Mouse (Mus musculus): ENCODE measurements around the gene Ehmt1. TPM values are rescaled to one million over a fixed set of nuclear protein-coding genes. Genes with fewer than 3 reads are reported as not detected.

Ehmt1 gene
- polyA plus RNA-seq, 1 experiment from 2014 or later = 132 TPM

- H3K27me3 ChIP-seq = no peaks in the 10 kb centered on the region
- no peak overlapping the region for H3K4me3 ChIP-seq
- ATAC-seq (replicated peaks) = no peak
- no peaks in the 10 kb centered on the region; the same call in 1 of the 2 replicates for H3K9me3 ChIP-seq
- H3K27ac ChIP-seq (replicated peaks) = no peak overlapping the region
- WGBS = 84% methylated on average over 11 of the region's 11 CpGs
- H3K36me3 ChIP-seq = no peaks in the 10 kb centered on the region
- no peak overlapping the region for H3K9ac ChIP-seq (replicated peaks)
- no peak overlapping the region for H3K4me2 ChIP-seq (replicated peaks)
- 0 out of 2 replicates have a peak, but pooled peaks cover 3% of the 10 kb centered on the region for H3K4me1 ChIP-seq
Measured at GRCm38 (mm10) chr2:24775951-24776587, 143.3 kb downstream of the Ehmt1 start.

- ATAC-seq (replicated peaks) = no peak
- Histone ChIP-seq H3K36me3 (no peaks in the 10 kb centered on the region), H3K9ac (replicated peaks) (no peak overlapping the region), H3K9me3 (no peaks in the 10 kb centered on the region), H3K4me1 (0 out of 2 replicates have a peak, but pooled peaks cover 3% of the 10 kb centered on the region), H3K4me3 (no peak overlapping the region), H3K4me2 (replicated peaks) (no peak overlapping the region), H3K27me3 (no peaks in the 10 kb centered on the region), H3K27ac (replicated peaks) (no peak overlapping the region)
- 64% methylated on average over 7 of the region's 7 CpGs for WGBS
Measured at GRCm38 (mm10) chr2:24774832-24775231, 144.6 kb downstream of the Ehmt1 start.

GRCm38 (mm10) chr2:24770861-24771260 lies 148.6 kb downstream of the Ehmt1 start:
- Histone ChIP-seq H3K4me1 (no peaks in the 10 kb centered on the region), H3K9ac (replicated peaks) (no peak overlapping the region), H3K36me3 (no peaks in the 10 kb centered on the region), H3K27ac (replicated peaks) (no peak overlapping the region; the same call in 1 of the 2 replicates), H3K27me3 (no peaks in the 10 kb centered on the region), H3K9me3 (no peaks in the 10 kb centered on the region), H3K4me3 (no peak overlapping the region), H3K4me2 (replicated peaks) (no peak overlapping the region)
- no peak for ATAC-seq (replicated peaks)
- 61% methylated on average over 4 of the region's 4 CpGs for WGBS

GRCm38 (mm10) chr2:24763115-24763557 lies 156.3 kb downstream of the Ehmt1 start, which contains the start of gene Cacna1b:
Gene Cacna1b (minus strand): TSS chr2:24763152.
- Histone ChIP-seq H3K9ac (replicated peaks) (peak within 1 kb of the TSS; percentile 81), H3K27me3 (no peaks in the 10 kb centered on the region), H3K4me1 (peaks cover 20% of the 10 kb centered on the region), H3K36me3 (0 out of 2 replicates have a peak, but pooled peaks cover under 1% of the 10 kb centered on the region), H3K4me2 (replicated peaks) (peak within 1 kb of the TSS; percentile 96), H3K4me3 (peak within 1 kb of the TSS; percentile 94), H3K9me3 (no peaks in the 10 kb centered on the region), H3K27ac (replicated peaks) (peak within 1 kb of the TSS; percentile 73)
- ATAC-seq (replicated peaks) = peak; percentile 90
- WGBS = under 1% methylated on average over 42 of the region's 42 CpGs

GRCm38 (mm10) chr2:24762446-24762960 lies 156.9 kb downstream of the Ehmt1 start:
- Histone ChIP-seq H3K4me1 (peaks cover 20% of the 10 kb centered on the region), H3K27ac (replicated peaks) (peak overlapping the region; percentile 73), H3K4me2 (replicated peaks) (peak overlapping the region; percentile 96), H3K36me3 (peaks cover 6% of the 10 kb centered on the region; the same call in 1 of the 2 replicates), H3K9ac (replicated peaks) (peak overlapping the region; percentile 81), H3K4me3 (peak overlapping the region; percentile 94), H3K9me3 (no peaks in the 10 kb centered on the region), H3K27me3 (no peaks in the 10 kb centered on the region)
- peak; percentile 64 for ATAC-seq (replicated peaks)
- under 1% methylated on average over 52 of the region's 52 CpGs for WGBS

- under 1% methylated on average over 35 of the region's 35 CpGs for WGBS
Measured at GRCm38 (mm10) chr2:24761923-24762445, 157.4 kb downstream of the Ehmt1 start.

GRCm38 (mm10) chr2:24755276-24755675 lies 164.1 kb downstream of the Ehmt1 start:
- Histone ChIP-seq H3K4me2 (replicated peaks) (no peak overlapping the region), H3K9me3 (no peaks in the 10 kb centered on the region), H3K4me1 (no peaks in the 10 kb centered on the region), H3K36me3 (peaks cover 16% of the 10 kb centered on the region), H3K9ac (replicated peaks) (no peak overlapping the region), H3K27me3 (no peaks in the 10 kb centered on the region), H3K4me3 (no peak overlapping the region), H3K27ac (replicated peaks) (no peak overlapping the region)
- peak; percentile 42 for ATAC-seq (replicated peaks)
- 100% methylated on average over 1 of the region's 1 CpGs for WGBS

More at GRCm38 (mm10) chr2:24761923-24762445, 157.4 kb downstream of the Ehmt1 start:
- no peaks in the 10 kb centered on the region for H3K9me3 ChIP-seq
- peaks cover 6% of the 10 kb centered on the region; the same call in 1 of the 2 replicates for H3K36me3 ChIP-seq
- peak overlapping the region; percentile 81 for H3K9ac ChIP-seq (replicated peaks)
- H3K27me3 ChIP-seq = no peaks in the 10 kb centered on the region
- peak overlapping the region; percentile 96 for H3K4me2 ChIP-seq (replicated peaks)
- peaks cover 20% of the 10 kb centered on the region for H3K4me1 ChIP-seq
- peak overlapping the region; percentile 59; the same call in 1 of the 2 replicates for H3K27ac ChIP-seq (replicated peaks)
- peak overlapping the region; percentile 94 for H3K4me3 ChIP-seq
- peak; percentile 68 for ATAC-seq (replicated peaks)

GRCm38 (mm10) chr2:24752599-24752998 lies 166.8 kb downstream of the Ehmt1 start:
- H3K9ac ChIP-seq (replicated peaks) = no peak overlapping the region
- no peak for ATAC-seq (replicated peaks)
- peaks cover 17% of the 10 kb centered on the region for H3K36me3 ChIP-seq
- 48% methylated on average over 4 of the region's 4 CpGs for WGBS
- H3K27ac ChIP-seq (replicated peaks) = no peak overlapping the region
- H3K4me2 ChIP-seq (replicated peaks) = no peak overlapping the region
- H3K27me3 ChIP-seq = no peaks in the 10 kb centered on the region
- H3K9me3 ChIP-seq = no peaks in the 10 kb centered on the region
- H3K4me1 ChIP-seq = no peaks in the 10 kb centered on the region
- no peak overlapping the region for H3K4me3 ChIP-seq

GRCm38 (mm10) chr2:24750051-24750450 lies 169.4 kb downstream of the Ehmt1 start:
- Histone ChIP-seq H3K9me3 (no peaks in the 10 kb centered on the region), H3K36me3 (peaks cover 21% of the 10 kb centered on the region), H3K27ac (replicated peaks) (no peak overlapping the region), H3K4me1 (no peaks in the 10 kb centered on the region), H3K27me3 (no peaks in the 10 kb centered on the region), H3K9ac (replicated peaks) (no peak overlapping the region), H3K4me2 (replicated peaks) (no peak overlapping the region), H3K4me3 (no peak overlapping the region)
- no peak for ATAC-seq (replicated peaks)
- 82% methylated on average over 3 of the region's 3 CpGs for WGBS

- Histone ChIP-seq H3K27me3 (no peaks in the 10 kb centered on the region), H3K9me3 (no peaks in the 10 kb centered on the region)
Measured at GRCm38 (mm10) chr2:24747878-24748277, 171.5 kb downstream of the Ehmt1 start.

More at GRCm38 (mm10) chr2:24747878-24748277, 171.5 kb downstream of the Ehmt1 start:
- no peak overlapping the region for H3K9ac ChIP-seq (replicated peaks)
- 90% methylated on average over 7 of the region's 7 CpGs for WGBS
- no peak overlapping the region for H3K4me2 ChIP-seq (replicated peaks)
- no peak overlapping the region for H3K4me3 ChIP-seq
- H3K27ac ChIP-seq (replicated peaks) = no peak overlapping the region
- ATAC-seq (replicated peaks) = no peak
- peaks cover 14% of the 10 kb centered on the region; the same call in 1 of the 2 replicates for H3K36me3 ChIP-seq
- peaks cover 7% of the 10 kb centered on the region; the same call in 1 of the 2 replicates for H3K4me1 ChIP-seq

Data from forebrain, embryonic 15.5 days (tissue).